Comparison of ENCODE assay signal across 8 mouse cellular contexts in the genomic region with DNA sequence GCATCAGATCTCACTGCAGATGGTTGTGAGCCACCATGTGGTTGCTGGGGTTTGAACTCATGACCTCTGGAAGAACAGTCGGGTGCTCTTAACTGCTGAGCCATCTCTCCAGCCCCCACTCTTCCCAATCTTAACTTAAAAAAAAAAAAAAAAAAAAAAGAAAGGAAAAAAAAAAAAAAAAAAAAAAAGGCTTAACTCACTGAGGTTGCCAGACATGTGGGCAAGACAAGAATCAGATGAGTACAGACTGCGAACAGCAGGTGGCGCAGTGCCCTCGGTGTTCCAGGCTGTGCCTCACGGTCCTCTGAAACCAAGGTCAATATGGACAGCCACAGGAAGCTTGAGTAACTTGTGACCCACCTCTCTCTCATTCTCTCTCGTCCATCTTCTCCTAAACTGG. TPM values are rescaled to one million over a fixed set of nuclear protein-coding genes. Genes with fewer than 3 reads are reported as not detected.
DNase-seq lines count a peak whose midpoint lies in the region; ATAC-seq and TF ChIP-seq lines count a peak whose summit lies in the region.

No protein-coding gene starts in this region.

- no peak overlapping the region for H3K4me3 ChIP-seq in heart, embryonic 11.5 days (ENCODE audit: low read depth, low read length)
- no peak overlapping the region for H3K4me3 ChIP-seq in liver, postnatal 0 days (ENCODE audit: low read depth, low read length)

- H3K36me3 ChIP-seq in heart, embryonic 11.5 days (ENCODE audit: control insufficient read depth, insufficient read depth, low read length) = no peaks in the 10 kb centered on the region
- no peaks in the 10 kb centered on the region for H3K36me3 ChIP-seq in liver, postnatal 0 days (replicated peaks; ENCODE audit: insufficient read depth, low read length)

- peak; percentile 92 for TF ChIP-seq CTCF in liver, postnatal 0 days (IDR thresholded peaks at IDR 0.05; ENCODE audit: low read depth)

- H3K9me3 ChIP-seq in heart, embryonic 11.5 days (replicated peaks; ENCODE audit: control insufficient read depth, low read length) = no peaks in the 10 kb centered on the region
- H3K9me3 ChIP-seq in liver, postnatal 0 days (ENCODE audit: low read length) = no peaks in the 10 kb centered on the region

- H3K4me2 ChIP-seq in heart, embryonic 11.5 days = no peak overlapping the region
- no peak overlapping the region for H3K4me2 ChIP-seq in liver, postnatal 0 days (ENCODE audit: low read depth, low read length)

- no peak overlapping the region for H3K27ac ChIP-seq in heart, embryonic 11.5 days (ENCODE audit: low read depth, low read length)
- no peak overlapping the region for H3K27ac ChIP-seq in liver, postnatal 0 days (ENCODE audit: low read depth)

- ATAC-seq in CD4-positive, CD25-positive, alpha-beta regulatory T cell, adult 4 months = peak; percentile 90
- ATAC-seq in heart, embryonic 11.5 days (replicated peaks; ENCODE audit: insufficient number of reproducible peaks, low FRiP score, low TSS enrichment) = peak; percentile 35; the same call in 1 of the 2 replicates
- peak; percentile 84 for ATAC-seq in liver, postnatal 0 days

- no peaks in the 10 kb centered on the region for H3K4me1 ChIP-seq in heart, embryonic 11.5 days (ENCODE audit: control insufficient read depth, insufficient read depth, low read length)
- H3K4me1 ChIP-seq in liver, postnatal 0 days (ENCODE audit: insufficient read depth) = peaks cover 3% of the 10 kb centered on the region; the same call in 1 of the 2 replicates

- WGBS in heart, embryonic 11.5 days (ENCODE audit: insufficient replicate concordance) = 5% methylated on average over 6 of the region's 6 CpGs
- WGBS in liver, postnatal 0 days (ENCODE audit: insufficient replicate concordance) = 1% methylated on average over 6 of the region's 6 CpGs

- peak; percentile 88 for DNase-seq in adrenal gland, postnatal 10 days
- DNase-seq in embryo, embryonic 9.5 days (ENCODE audit: extremely low spot score) = peak; percentile 85
- DNase-seq in kidney, postnatal 25 days = peak; percentile 87 to 91
- DNase-seq in liver, postnatal 0 days = peak; percentile 94
- peak; percentile 89 for DNase-seq in retina, postnatal 1 day
- DNase-seq in thymus, postnatal 25 days = peak; percentile 66

- no peak for TF ChIP-seq EP300 in liver, postnatal 0 days (IDR thresholded peaks at IDR 0.05; ENCODE audit: low read depth)

- no peak overlapping the region for H3K9ac ChIP-seq in heart, embryonic 11.5 days (ENCODE audit: low read depth, low read length)
- no peak overlapping the region for H3K9ac ChIP-seq in liver, postnatal 0 days (replicated peaks)

- no peaks in the 10 kb centered on the region for H3K27me3 ChIP-seq in heart, embryonic 11.5 days (ENCODE audit: control insufficient read depth, insufficient read depth, low read length)
- H3K27me3 ChIP-seq in liver, postnatal 0 days (ENCODE audit: insufficient read depth, low read length) = no peaks in the 10 kb centered on the region

RNA-seq across cellular contexts. Expression of gene Lactb, which starts 25.8 kb away (rescaled TPM):
- polyA plus RNA-seq in CD4-positive, CD25-positive, alpha-beta regulatory T cell, adult 4 months (2017; shearing (Covaris generic)) = 1 to 10 TPM; 3.0 to 5.8 TPM
- 10 to 100 TPM; 18.7 to 20.3 TPM for total RNA-seq in adrenal gland, postnatal 10 days (2021)
- 12.2 and 12.3 TPM in 2 replicates for polyA plus RNA-seq in heart, embryonic 11.5 days (2014; fragmentation: Nextera tagmentation; extraction: Ambion mirVana)
- 13.3 and 15.2 TPM in 2 replicates for polyA plus RNA-seq in liver, postnatal 0 days (2015; fragmentation: Nextera tagmentation; extraction: Ambion mirVana)

RNA-seq across cellular contexts. Expression of gene Tpm1, which starts 48.2 kb away (rescaled TPM):
- 10 to 100 TPM; 25.6 to 42.4 TPM for polyA plus RNA-seq in CD4-positive, CD25-positive, alpha-beta regulatory T cell, adult 4 months (2017; shearing (Covaris generic))
- 100 to 1,000 TPM; 371 to 920 TPM for total RNA-seq in adrenal gland, postnatal 10 days (2021)
- 4,955 and 5,093 TPM in 2 replicates for polyA plus RNA-seq in heart, embryonic 11.5 days (2014; fragmentation: Nextera tagmentation; extraction: Ambion mirVana)
- 85.7 and 147 TPM in 2 replicates for polyA plus RNA-seq in liver, postnatal 0 days (2015; fragmentation: Nextera tagmentation; extraction: Ambion mirVana)

RNA-seq across cellular contexts. Expression of gene Rps27l, which starts 55.2 kb away (rescaled TPM):
- polyA plus RNA-seq in CD4-positive, CD25-positive, alpha-beta regulatory T cell, adult 4 months (2017; shearing (Covaris generic)) = 100 to 1,000 TPM; 155 to 182 TPM
- total RNA-seq in adrenal gland, postnatal 10 days (2021) = 100 to 1,000 TPM; 312 to 350 TPM
- 614 and 628 TPM in 2 replicates for polyA plus RNA-seq in heart, embryonic 11.5 days (2014; fragmentation: Nextera tagmentation; extraction: Ambion mirVana)
- polyA plus RNA-seq in liver, postnatal 0 days (2015; fragmentation: Nextera tagmentation; extraction: Ambion mirVana) = 587 and 618 TPM in 2 replicates

Comparison
In these comparisons a context has a peak if more than half of its experiments do, and no peak if none do; other contexts are left out.
1. ATAC-seq: peak in every context shown above with its lines; median percentile 90 in CD4-positive, CD25-positive, alpha-beta regulatory T cell, adult 4 months; 84 in liver, postnatal 0 days; 35 in heart, embryonic 11.5 days.
2. RNA of gene Tpm1, which starts 48.2 kb away (polyA plus RNA-seq): 4,955 to 5,093 TPM in heart, embryonic 11.5 days; 85.7 to 147 TPM in liver, postnatal 0 days and 25.6 to 42.4 TPM in CD4-positive, CD25-positive, alpha-beta regulatory T cell, adult 4 months; every median in the first group is over 10 times any median in the second.
3. Peak in every context shown above with its lines, with median percentiles within 50 percentile points of each other: DNase-seq.